Mouse (Mus musculus): ENCODE measurements at regions not wholly inside any gene's neighbourhood (a gene's known extent, or its start where the extent isn't known, plus 50 kb on each side); places are given as distances from the start of the nearest gene placed in this dataset.

DNA sequence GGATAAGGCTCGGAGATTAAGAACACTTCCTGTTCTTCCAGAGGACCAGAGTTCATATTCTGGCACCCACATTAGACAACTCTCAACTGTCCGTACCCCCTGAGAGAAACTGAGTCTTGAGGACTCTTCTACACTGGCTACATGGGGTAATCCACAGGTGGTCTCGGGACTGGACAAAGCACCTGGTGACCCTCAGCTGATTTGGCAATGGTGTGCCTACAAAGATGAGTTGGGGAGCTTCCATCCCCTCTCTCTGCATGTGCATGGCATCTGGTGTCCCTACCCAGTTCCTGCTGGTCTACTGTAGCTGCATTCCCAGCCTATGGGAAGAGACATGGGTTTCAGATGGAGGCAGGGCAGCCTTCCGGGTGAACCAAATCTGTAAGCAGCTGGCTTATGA is 61.2 kb upstream of the Kcnj15 start:
- no peak for DNase-seq (ENCODE audit: low spot score)

DNA sequence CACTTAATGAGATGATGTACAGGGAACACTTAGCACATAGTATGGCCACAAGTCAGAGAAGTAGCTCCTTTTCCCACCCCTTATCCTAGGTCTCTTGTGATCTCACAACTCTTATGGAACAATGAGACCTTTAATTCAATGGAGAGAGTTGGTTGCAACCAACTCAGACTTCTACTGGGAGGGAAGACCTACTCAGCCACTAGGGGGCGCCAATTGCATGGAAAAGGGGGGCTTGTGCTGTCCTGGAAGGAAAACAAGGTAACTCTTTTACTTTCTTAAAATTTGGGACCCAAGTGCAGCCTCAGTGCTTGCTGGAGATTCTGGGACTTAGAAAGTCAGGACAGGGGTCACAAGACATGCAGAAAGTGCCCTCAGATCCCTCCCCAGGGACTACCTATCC is 60.7 kb upstream of the Kcnj15 start:
- peak; percentile 43 for DNase-seq (ENCODE audit: low spot score)

DNA sequence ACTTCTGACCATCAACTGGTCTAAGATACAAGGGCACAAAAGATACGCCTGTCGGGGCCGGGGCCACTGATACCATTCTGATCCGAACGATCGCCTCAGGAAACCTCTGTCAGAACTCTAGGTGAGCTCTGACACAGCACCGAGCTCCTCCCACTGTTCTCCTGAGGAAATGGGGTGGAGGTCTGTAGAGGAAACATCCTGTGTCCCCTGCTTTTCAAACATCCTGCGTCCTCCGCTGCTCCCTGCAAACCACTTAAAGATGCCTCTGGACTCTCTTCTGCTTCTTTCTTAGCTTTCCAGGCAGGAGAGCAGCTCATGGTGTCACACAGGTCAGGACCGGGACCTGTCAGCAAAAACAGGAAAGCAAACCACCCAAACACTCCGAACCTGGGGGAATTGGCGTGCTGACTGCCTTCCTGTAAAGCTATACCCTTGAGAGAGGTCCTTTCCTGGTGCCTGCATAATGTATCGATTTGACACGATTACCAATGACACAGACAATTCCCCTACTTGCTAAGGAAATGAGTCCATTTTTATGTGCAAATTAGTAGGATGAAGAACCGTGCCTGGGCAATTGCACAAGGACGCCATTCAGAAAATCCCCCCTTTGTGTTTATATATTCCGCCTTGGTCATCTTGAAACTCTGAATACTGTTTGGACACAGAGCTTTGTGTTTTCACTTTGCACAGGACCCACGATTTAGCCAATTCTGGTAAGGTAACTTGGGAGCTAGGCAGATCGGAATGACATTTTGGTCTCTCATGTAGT is 58.4 kb upstream of the Kcnj15 start:
- DNase-seq (ENCODE audit: low spot score) = peak; percentile 6

DNA sequence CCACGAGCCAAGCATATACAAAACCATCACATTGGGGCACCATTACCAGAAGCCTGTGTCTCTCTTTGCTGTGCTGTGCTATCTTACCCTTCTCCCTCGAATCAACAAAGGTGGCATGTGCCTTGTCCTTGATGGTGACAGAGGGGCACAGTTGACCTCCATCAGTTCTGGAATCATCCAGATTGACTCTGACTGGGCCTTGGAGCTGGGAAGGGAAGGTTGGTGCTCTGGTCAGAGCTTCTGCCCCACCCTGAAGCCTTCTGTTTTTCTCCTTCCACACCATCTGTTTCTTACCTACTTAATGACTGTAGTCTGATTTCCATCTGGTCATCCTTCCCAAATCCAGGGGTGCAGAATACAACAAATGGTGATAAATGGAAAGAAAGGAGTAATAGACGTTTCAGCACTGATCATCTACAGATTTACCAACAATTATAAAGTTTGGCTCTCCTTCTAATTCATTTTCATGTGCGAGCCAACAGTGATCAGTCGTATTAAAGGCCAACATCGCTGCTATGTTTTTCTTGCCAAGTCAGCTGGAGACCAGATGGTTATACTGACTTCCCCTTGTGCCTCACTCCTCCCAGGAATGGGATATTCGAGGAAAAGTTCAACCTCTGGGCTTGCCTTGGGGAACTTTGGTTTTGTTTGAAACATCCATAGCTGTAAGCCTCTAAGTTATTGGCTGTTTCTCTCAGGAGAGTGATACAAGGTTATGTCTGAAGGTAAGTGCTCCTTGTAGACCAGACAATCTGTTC is 55.1 kb upstream of the Kcnj15 start:
- no peak for DNase-seq (ENCODE audit: low spot score)

DNA sequence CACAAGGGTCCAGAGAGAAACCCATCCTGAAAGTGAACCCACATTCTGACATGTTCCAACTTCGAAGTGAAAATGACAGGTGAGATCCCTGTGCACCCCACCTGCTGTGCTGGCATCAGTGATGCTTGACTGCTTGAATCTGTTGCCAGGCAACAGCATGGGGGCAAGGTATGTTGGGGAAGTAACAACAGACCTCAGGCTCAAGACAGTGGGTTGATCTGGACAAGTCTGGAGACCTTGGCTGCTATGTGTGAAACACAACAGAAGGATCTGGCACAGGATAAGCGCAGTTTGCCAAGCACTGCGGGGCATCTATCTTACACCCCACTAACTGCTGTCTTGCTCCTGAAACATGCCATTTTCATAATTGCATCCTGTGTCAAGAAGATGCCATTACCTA is 54.3 kb upstream of the Kcnj15 start:
- no peak for DNase-seq (ENCODE audit: low spot score)

DNA sequence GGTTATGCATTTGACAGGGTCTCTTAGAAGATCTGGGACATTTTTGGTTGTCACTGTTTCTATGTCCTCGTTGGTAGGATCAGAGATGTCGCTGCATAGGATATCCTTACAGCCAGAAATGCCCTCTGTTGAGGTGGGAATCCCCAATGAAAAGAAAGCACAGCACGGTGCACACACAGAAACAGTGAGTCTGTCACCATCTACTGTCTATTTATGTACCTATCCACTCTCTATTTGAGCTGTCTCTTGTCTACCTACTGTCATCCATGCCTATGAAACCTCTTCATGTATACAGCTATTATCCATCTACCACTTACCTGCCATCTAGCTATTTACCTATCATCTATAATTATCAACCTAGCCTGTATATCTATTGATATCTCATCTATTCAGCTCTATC is 53.6 kb upstream of the Kcnj15 start:
- DNase-seq (ENCODE audit: low spot score) = no peak

DNA sequence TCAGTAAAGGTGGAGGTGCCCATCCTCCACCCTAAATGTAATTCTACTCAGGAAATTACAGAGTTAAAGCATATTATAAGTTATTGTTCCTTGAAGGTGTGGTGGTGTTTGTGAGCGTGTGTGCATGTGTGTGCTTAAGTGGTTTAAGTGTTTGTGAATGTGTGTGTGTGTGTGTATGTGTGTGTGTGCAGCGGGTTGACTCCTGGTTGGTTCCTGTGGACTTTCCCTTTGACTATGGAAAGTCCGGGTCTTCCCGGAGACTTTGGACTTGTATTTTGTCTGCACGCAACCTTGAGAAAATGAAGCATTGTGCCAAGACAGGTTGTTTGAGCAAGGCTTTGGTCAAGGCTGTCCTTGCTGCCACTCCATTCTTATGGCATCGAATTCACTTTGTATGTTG is 52.9 kb upstream of the Kcnj15 start:
- DNase-seq (ENCODE audit: low spot score) = no peak

DNA sequence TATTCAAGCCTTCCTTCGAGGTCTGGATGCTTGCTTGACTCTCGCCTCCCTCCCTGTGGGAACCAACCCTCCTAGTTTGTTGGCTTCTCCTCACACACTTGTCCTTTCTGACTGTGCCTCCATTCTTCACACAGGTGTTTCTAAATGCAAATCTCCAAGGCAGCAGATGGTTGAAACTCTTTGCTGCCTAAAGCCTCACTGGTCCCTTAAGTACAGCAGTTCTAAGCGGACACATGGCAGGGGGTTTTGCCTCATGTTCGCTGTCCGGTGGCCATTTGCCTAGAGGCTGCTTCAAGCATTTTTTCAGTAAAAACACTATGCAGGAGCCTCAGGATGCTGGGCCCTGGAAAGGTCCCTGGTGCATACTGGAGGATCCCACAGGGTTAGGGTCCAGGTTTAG is 50.9 kb upstream of the Kcnj15 start:
- DNase-seq (ENCODE audit: low spot score) = no peak

DNA sequence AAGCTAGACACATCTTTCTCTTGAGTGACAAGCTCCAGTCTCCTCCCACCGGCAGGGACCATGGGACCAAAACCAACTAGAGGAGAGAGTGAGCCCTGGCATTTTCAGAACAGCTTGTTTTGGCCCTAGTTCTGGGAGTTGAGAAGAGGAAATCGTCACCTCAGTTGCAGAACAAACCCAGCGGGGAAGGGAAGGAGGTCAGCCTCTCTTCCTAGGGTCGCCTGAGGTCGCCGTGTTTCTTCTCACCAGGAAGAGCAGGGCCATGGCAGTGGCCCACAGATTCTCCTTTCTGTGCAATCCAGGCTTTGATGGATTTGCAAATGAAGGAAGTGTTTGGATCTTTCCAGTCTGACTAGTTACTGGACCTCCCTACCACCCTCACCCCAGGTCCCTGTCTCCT is 49.8 kb upstream of the Kcnj15 start:
- DNase-seq (ENCODE audit: low spot score) = no peak

Data from T-cell, adult 2 months (primary cell).